Mouse (Mus musculus): Measurements from ENCODE around the gene Letm1. TPM values are rescaled to one million over a fixed set of nuclear protein-coding genes. Genes with fewer than 3 reads are reported as not detected.

Gene Letm1
- total RNA-seq, 2 experiments from 2014 or later: 95.4 to 101 TPM

DNA sequence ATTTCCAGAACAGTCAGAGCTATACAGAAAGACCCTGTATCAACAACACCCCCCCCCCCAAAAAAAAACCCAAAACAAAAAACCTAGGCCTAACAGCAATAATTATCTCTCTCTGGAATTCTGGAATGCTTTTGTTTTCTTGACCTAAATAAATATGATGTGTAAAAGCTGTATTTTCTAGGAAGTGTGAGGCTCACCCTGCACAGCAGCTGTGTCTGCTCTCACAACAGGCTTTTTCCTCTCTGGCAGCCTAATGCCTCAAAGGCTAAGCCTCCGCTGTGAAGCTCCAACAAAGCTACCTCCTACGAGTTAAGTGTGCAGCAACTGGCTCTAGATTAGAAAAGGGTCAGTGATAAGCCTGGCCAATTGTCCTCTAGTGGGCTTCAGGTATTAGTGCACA is 73.6 kb downstream of the Letm1 start:
- DNase-seq (ENCODE audit: low spot score in 2 of 2): no peak

DNA sequence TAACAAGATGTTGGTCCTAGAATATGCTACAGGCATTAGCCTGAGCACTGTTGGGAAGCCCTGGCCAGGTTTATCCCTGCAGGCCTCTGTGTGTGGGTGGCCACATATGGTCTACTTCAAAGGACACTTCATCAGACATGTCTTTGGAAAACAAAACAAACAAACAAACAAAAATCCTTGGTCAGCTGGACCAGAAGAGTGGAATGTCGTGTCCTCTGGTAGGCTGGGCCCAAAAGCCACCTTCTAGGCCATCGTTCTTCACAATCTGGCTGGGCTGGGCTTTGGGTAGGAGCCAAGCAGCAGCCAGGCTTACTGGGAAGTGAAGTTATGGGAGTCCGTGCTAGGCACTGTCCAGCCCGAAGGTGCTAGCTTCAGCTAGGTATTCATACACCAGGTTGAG is 75.5 kb downstream of the Letm1 start:
- DNase-seq (ENCODE audit: low spot score in 2 of 2): no peak

DNA sequence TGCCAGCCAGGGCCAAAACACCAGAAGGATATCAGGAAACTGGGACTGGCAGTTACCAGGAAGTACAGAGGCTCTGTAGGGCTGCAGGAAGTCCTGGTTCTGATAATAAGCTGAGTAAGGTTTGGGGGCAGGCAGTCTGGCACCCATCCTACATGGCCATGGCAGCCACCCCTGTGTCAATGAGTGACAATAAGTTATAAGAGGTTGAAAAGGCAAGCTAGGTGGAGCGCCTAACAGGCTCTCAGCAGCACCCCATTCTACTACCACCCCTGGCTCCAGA is 76.3 kb downstream of the Letm1 start:
- DNase-seq (ENCODE audit: low spot score in 2 of 2): no peak

DNA sequence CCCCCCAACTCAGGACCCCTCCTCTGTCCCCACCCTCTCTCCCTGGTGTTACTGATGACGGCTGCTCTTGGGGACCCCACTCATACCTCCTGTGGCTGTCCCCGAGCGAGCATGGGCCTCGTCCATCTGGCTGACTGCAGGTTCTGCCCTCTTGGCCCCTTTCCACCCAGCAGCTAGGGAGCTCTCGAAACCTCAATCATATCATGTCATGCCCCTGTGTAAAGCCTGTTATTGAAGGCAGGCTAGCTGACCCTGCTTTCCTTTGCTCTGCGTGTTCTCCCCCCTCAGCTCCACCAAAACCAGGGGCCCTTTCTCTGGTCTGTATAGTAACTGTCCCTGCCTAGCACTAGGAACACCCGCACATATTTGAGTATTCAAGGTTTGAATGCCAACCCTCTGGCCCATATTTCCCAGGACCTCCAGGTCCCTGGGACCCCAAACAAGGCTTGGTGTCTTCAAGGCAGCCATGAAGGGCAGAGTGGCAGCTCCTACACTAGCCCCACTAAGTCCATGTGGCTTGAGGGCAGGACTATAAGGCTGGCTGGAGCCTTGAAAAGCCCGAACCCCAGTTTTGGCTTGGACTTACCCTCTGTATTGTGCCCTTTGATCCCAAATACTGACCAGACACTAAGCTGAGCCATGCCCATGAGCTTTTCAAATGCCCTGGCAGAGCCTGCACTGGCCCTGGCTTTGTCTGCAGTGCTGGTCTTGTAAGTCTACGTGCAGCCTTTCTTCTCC is 76.8 kb downstream of the Letm1 start:
- DNase-seq (ENCODE audit: low spot score in 2 of 2): no peak

DNA sequence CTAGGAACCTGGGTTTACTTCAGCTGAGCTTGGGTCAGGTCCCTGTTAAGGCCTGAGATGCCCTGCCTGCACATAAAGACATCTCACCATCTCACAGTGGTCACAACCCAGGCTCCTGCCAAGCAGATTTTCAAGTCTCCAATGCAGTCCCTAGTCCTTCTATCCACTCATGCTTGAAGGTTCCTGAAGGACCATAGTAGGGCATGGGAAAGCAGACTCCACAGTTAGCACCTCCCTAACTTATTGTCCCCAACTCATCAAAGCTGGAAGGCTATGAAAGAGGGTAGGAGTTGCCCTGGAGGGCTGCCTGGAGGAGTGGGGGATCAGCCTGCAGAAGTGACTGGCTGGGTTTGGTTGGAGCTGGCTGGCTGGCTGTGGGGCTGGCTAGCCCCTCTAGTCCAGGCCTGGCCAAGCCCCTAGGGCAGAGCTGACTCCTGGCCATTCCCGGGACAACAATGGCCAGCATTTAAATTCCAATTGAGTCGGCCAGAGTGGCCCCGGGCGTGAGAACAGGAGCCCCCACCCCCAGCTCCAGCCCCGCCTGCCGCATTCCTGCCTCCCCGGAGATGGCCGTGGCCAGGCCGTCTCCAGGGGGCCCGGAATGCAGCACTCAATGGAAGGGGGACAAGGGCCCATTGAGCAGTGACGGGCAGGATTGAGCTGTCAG is 77.5 kb downstream of the Letm1 start:
- peak; percentile 46 to 50 for DNase-seq (ENCODE audit: low spot score in 2 of 2)

DNA sequence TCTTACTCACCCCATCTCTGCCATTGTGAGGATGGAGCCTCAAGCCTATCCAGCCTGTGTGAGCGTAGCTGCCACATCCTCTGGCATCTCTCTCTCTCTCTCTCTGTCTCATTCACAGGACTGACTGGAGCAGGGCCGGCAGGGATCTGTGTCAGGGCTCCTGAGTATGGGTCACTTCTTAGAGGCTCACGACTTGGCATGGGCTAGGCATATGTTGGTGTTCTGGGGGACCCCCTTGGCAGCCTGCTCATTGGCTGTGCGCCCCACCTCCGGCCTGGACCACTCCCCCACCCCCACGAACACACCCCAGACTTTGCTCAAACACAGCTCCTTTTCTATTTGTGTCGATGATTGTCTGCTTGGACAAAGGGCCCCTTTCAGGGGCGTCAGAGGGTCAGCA is 78.6 kb downstream of the Letm1 start:
- DNase-seq (ENCODE audit: low spot score in 2 of 2): no peak

DNA sequence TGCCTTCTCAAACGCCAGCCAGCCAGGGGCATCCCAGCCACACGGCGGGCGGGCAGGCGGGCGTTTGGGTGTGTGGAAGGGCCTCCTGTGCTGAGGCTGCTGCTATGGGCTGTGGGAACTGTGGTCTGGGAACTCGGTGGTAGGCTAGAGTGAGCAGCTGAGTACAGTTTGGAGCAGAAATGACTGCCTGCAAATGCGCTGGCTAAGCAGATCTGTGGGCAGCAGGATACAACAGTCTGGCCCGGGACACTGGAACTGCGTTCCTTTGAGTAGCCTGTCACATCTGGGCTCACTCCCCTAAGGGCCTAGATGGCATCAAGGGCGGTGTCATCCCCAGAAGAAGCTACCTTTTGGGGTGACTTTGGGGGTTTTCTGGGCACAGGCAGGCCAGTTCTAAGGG is 80.8 kb downstream of the Letm1 start:
- no peak for DNase-seq (ENCODE audit: low spot score in 2 of 2)

DNA sequence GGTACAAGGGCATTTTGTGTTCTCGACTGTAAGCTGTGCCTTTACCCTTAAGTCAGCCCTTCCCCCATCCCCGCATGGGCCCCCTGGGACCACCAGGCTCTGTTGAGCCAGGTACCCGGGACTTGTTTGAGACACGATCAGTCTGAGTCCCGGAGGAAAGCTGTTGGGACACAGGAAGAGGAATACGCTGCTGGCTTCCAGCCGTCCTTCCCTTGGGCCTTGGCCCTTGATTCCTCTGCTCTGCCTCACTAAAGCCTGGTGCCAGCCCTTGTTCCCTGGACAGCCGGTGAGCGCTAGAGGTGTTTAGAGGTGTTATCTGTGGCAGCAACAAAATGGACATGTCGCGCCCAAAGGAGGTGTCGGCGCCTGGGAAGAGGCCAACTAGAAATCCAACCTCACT is 82.6 kb downstream of the Letm1 start:
- no peak for DNase-seq (ENCODE audit: low spot score in 2 of 2)

DNA sequence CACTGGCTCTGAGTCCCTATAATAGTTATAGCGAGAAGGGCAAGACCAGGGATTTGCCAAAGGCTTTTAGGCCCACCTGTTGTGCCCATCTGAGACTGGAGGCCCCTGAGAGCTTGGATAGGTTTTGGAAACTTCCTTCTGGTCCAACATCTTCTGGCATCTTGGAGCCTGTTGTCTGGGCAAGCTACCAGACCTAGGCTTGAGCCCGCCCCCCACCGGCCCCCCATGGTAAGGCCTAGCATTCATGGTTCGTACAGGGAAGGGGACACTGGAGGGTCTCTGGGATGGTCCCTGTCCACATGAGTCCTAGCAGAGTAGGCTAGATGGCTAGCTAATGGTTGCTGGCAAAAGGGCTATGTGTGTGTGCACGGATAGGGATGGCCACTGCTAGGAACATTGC is 83.9 kb downstream of the Letm1 start:
- no peak for DNase-seq (ENCODE audit: low spot score in 2 of 2)

DNA sequence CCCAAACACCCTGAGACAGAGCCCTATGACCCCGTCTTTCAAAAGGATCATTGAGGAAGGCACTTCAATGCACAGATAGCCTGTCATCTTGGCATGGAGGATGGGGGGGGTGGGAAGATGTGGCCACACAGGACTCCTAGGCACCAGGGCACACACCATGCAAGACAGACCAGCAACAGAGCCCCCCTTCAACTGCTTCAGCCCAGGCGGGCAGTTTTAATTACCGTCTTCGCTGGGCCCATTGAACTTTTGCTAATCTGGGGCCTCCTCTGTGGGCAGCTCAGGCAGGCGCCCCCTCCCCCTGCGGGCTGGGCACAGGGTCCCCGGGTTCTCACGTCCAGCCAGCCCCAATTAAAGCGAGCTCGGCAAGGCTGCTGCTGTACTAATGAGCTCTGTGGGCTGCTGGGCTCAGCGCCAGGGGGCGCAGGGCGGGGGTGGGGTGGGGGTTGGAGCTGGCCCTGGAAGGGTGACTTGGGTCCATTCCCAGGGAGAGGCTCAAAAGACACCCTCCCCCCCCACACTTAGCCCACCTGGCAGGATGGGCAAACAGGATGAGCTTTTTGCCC is 84.6 kb downstream of the Letm1 start:
- peak in 1 of 2 experiments; percentile 61 for DNase-seq (ENCODE audit: low spot score in 2 of 2)

DNA sequence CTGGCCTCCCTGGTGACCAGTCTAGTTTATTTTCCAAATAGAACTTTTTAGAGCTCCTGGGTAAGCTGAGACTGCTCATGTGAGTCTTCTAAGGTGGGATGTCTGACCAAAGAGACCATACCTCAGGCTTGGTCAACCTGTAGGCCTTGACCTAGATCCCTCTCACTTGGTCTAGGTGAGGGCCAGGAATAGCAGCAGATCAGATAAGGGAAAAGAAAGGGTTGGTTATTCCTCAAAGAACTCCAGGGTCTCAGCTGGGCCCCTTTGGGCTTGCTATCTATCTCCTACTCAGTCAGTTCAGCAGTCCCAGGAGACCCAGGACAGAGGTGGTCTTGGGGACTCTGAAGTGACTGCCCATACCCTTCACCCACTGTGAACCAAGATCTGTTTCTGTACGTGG is 85.1 kb downstream of the Letm1 start:
- DNase-seq (ENCODE audit: low spot score in 2 of 2): no peak

DNA sequence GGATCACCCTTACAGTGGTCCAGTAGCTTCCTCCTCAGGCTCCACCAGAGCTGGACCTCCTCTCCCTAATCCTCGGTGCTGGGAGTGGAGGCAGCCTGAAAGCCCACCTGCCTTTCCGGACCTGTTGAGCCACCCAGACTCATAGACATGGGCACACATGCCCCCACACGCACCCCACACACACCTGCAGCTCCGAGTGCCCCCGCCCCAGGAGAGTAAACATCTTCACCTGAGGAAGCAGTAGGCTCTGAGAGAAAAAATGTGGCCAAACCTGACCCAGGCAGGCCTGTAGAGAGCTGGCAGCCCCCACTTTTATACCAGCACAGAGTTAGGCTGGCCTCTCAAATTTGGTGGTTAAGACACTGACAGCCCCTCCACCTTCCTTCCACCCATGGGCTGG is 86.2 kb downstream of the Letm1 start:
- DNase-seq (ENCODE audit: low spot score in 2 of 2): no peak

DNA sequence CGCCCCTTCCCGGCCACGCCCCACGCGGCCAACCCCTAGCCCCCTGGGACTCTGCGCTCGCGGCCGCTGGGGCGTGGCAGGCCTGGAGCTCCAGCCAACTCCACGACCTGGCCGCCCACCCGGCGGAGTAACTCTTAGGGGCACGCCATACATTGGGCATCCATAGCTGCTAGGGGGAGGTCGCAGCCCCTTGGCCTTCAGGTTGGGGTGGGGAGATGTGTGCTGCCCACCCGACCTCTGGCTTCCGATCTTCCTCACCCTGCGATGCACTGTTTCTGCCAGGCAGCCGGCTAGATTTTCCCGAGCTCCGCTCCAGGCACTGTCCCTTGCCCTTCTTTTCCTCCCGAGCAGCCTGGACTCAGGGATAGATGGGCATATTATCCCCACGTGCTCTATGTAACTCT is 86.9 kb downstream of the Letm1 start:
- DNase-seq (ENCODE audit: low spot score in 2 of 2): no peak

DNA sequence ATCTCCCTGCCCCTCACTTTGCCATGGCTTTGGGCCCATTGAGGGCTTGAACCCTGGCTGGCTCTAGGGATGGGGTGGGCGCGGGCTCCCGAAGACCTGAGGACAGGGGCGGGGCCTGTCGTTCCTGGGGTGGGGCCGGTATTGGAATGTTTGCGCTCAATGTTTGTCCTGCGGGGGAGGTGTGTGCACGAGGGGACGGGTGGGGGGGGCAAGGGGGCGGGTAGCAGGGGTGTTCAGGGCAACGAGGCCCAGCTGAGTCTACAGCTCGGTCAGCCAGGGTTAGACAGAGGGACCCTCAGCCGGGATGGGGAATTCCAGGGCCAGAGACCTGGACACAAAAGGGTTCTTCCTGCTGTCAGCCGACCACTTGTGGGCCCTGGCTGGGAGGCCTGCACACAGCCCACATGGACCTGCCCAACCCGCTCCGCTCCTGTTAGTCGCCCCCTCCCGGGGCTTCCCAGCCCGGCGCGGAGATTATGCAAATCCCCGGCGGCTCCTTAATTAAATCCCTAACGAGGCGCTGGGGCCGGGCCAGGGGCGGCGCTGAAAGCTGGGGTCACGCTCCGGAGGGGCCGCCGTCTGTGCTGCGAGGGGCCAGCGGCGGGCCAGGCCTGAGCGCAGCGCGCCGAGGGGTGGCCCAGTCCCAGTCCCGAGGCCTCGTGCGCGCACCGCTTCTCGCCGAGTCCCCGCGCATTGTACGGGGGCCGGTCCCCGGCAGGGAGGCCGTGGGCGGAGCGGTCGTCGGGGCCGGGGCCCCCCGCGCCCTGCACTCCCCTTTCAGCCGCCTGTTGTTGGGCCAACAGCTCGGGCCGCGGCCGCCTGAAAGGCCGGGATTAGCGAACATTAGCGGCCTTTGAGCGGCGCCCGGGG is 87.5 kb downstream of the Letm1 start:
- DNase-seq (ENCODE audit: low spot score in 2 of 2): peak; percentile 55 to 56

DNA sequence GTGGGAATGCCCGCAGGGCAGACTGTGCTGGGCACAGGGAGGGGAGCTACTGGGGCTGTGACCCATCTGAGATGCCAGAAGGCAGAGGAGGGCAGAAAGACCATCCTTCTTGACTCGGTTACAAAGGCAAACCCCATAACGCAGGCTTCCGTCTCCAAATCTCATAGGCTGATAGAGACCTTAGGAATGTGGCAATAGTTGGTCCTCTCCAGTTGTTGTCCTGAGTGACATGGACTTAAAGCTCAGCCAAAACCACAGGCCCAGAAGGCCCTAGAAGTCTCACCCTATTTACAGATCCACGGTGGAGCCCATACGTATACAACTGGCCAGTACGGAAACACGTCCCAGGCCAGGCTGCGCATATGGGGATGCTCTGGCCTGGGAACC is 88.2 kb downstream of the Letm1 start:
- DNase-seq (ENCODE audit: low spot score in 2 of 2): no peak

DNA sequence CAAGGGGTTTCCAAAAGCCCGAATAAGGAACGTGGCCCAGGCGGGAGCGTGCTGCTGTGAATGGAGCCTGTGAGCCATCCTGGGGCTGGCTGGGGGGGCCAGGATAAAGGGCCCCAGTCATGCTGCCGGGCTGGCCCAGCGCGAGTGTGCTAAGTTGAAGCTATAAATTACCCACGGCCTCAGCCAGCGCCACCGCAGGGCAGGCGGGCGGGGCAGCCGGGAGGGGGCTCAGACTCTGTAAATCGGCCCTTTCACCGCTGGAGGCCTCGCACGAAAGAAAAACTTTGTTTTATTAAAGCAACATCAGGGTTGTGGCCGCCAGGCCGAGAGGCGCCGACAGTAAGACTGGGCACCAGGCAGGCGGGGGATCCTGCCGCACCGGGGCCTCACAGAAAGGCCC is 90.2 kb downstream of the Letm1 start:
- DNase-seq (ENCODE audit: low spot score in 2 of 2): no peak

DNA sequence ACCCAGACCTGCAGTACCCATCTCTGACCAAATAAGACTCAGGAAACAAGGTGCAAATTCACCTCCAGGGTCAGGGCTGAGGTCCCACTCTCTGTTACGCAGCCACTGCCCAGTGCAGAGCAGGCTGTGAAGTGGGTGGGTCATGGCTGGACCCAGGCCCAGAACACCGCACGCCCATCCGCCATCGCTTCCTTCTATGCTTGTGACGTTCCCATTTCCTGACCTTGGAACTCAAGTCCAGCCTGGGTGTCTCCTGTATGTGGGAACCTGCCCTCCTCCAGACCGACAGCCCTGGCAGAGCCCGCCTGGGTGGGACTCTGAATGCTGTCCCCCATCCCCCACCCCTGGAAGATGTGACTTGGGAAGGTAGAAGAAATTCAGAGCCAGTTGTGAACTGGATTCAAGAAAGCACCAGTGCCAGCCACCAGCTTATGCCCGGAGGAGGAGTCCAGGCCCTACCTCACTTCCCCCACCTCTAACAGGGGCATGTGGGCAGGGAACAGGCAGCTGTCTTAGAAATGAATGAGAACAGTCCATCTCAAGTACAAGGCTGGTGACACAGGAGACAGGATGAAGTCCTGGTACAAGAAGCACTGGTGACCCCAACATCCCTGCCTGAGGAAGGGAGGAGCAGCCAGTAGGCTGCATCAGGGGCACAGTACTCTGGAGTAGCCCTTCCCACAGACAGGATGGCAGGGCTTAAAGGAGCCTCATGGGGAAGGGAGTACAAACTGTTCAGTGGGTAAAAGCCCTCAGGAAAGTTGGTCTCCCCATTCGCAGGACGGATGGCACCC is 92.6 kb downstream of the Letm1 start:
- DNase-seq (ENCODE audit: low spot score in 2 of 2): no peak
